Mouse (Mus musculus): ENCODE data around the gene Dus2. TPM values are rescaled to one million over a fixed set of nuclear protein-coding genes. Genes with fewer than 3 reads are reported as not detected.

Gene Dus2
- total RNA-seq, 2 experiments from 2014 or later = 9.8 to 10.2 TPM

GRCm38 (mm10) chr8:106077452-106078067, 86.4 kb downstream of the Dus2 start:
- no peak for DNase-seq

- DNase-seq = no peak
Observed at GRCm38 (mm10) chr8:106102321-106102720, 111.2 kb downstream of the Dus2 start.

Small RNAs within 50 kb of the gene (microRNA-seq; reads per million reads assigned to microRNA genes)
- gene Mir7074 = 0.69 to 0.82 reads per million in 2 experiments

Other genes starting within 250 kb of the Dus2 start
- gene Gfod2, start 232.7 kb upstream of the Dus2 start, total RNA-seq (2021) = 1 to 10 TPM; 4.6 to 4.9 TPM
- gene Ranbp10, start 164.0 kb upstream of the Dus2 start, total RNA-seq (2021) = 10 to 100 TPM; 22.3 to 23.1 TPM
- not detected for gene Tsnaxip1, start 163.6 kb upstream of the Dus2 start, total RNA-seq (2021)
- gene Cenpt, start 138.1 kb upstream of the Dus2 start, total RNA-seq (2021) = 10 to 100 TPM; 16.8 to 18.4 TPM
- gene Thap11, start 136.2 kb upstream of the Dus2 start, total RNA-seq (2021) = 10 to 100 TPM; 26.4 to 29.3 TPM
- gene Nutf2, start 130.8 kb upstream of the Dus2 start, total RNA-seq (2021) = 10 to 100 TPM; 44.7 to 45.7 TPM
- gene Edc4, start 110.5 kb upstream of the Dus2 start, total RNA-seq (2021) = 10 to 100 TPM; 34.0 to 34.8 TPM
- gene Nrn1l, start 97.8 kb upstream of the Dus2 start, total RNA-seq (2021) = not detected
- gene Pskh1, start 90.9 kb upstream of the Dus2 start, total RNA-seq (2021) = 10 to 100 TPM; 21.7 to 24.3 TPM
- under 1 TPM in 1 of 2 experiments, not detected in 1; 0.32 TPM for gene Ctrl, start 57.5 kb upstream of the Dus2 start, total RNA-seq (2021)
- 10 to 100 TPM; 85.4 to 94.0 TPM for gene Psmb10, start 52.9 kb upstream of the Dus2 start, total RNA-seq (2021)
- 1 to 10 TPM; 1.4 to 1.7 TPM for gene Lcat, start 48.0 kb upstream of the Dus2 start, total RNA-seq (2021)
- gene Slc12a4, start 25.2 kb upstream of the Dus2 start, total RNA-seq (2021) = 10 to 100 TPM; 62.4 to 65.8 TPM
- gene Dpep3, start 11.9 kb upstream of the Dus2 start, total RNA-seq (2021) = not detected
- not detected for gene Dpep2nb, start 14.6 kb downstream of the Dus2 start, total RNA-seq (2021)
- 1 to 10 TPM; 8.9 to 9.5 TPM for gene Ddx28, start 20.5 kb downstream of the Dus2 start, total RNA-seq (2021)
- 10 to 100 TPM; 24.2 to 26.4 TPM for gene Nfatc3, start 67.5 kb downstream of the Dus2 start, total RNA-seq (2021)
- gene Esrp2, start 145.6 kb downstream of the Dus2 start, total RNA-seq (2021) = under 1 TPM; 0.54 to 0.91 TPM
- gene Pla2g15, start 159.1 kb downstream of the Dus2 start, total RNA-seq (2021) = 1 to 10 TPM; 4.2 to 4.9 TPM
- gene Slc7a6, start 177.5 kb downstream of the Dus2 start, total RNA-seq (2021) = 10 to 100 TPM; 17.1 to 18.9 TPM
- 10 to 100 TPM; 17.0 to 17.1 TPM for gene Slc7a6os, start 219.6 kb downstream of the Dus2 start, total RNA-seq (2021)
- gene Prmt7, start 219.6 kb downstream of the Dus2 start, total RNA-seq (2021) = 10 to 100 TPM; 24.1 to 25.5 TPM

Measured in heart, postnatal 4 days (tissue).